Mouse (Mus musculus) layer of hippocampus, adult 18-20 months (tissue): ENCODE measurements around the gene Pla2g16. TPM values are rescaled to one million over a fixed set of nuclear protein-coding genes. Genes with fewer than 3 reads are reported as not detected.
A peak's percentile ranks its signal among the peaks of the same experiment; 100 is the strongest.

Experiments
- DNase-seq, 2 experiments: peaks; one replicate each; pipeline ENCODE4 v3.0.0; 2022; ENCODE audit warnings: low spot score in 2 of 2
- long read RNA-seq: library from polyadenylated mRNA; stranded (forward); transcript quantifications from one replicate; pipeline ENCODE4 v2.0.0, GENCODE M21; 2021
- total RNA-seq, 2 experiments: library from RNA; stranded (reverse); gene quantifications; 2 replicates each; pipeline ENCODE4 v1.2.3; 2021

The Pla2g16 gene
- 10 to 100 TPM; 42.3 to 44.4 TPM for total RNA-seq
- long read RNA-seq, transcript Pla2g16-201 (5 exons, 3,523 nt): major isoform, 9 of 18 reads
- long read RNA-seq, transcript Pla2g16-203 (5 exons, 1,901 nt): minor isoform, 5 of 18 reads
- long read RNA-seq, partial matches to known transcripts: 3 of 18 reads
- long read RNA-seq, other reads (novel, unspliced or antisense): 1 of 18 reads

GRCm38 (mm10) chr19:7557328-7557822 is at the start of gene Pla2g16:
Pla2g16 (plus strand) TSS chr19:7557459.
- peak; percentile 19 to 58 for DNase-seq

DNA sequence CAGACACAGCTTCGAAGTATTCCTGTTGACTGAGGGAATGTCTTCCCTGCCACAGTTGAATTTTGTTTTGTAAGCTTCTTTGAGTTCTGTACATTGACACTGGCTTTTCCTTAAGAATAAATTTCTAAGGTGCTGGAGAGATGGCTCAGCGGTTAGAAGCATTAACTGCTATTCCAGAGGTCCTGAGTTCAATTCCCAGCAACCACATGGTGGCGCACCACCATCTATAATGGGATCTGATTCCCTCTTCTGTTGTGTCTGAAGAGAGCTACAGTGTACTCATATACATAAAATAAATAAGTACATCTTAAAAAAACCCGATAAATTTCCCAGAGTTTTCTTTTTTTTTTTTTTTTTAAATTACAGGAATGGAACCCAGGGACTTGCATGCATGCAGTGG is 49.2 kb upstream of the Pla2g16 start:
- DNase-seq: no peak

DNA sequence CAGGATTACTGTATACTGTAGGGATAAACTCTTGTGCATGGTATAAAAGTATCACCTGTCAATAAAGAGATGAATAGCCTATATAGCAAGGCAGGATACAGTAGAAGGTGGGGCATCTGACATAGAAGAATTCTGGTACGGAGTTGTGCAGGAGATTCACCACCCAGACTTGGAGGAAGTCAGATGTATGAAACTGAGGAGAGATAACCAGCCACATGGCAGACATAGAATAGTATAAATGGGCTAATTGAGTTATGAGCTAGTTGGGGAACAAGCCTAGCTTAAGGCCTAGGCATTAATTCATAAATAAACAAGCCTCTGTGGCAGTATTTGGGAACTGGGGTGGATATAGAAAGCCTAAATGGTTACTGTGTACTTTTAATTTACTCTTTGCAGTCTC is 40.8 kb upstream of the Pla2g16 start:
- no peak for DNase-seq

DNA sequence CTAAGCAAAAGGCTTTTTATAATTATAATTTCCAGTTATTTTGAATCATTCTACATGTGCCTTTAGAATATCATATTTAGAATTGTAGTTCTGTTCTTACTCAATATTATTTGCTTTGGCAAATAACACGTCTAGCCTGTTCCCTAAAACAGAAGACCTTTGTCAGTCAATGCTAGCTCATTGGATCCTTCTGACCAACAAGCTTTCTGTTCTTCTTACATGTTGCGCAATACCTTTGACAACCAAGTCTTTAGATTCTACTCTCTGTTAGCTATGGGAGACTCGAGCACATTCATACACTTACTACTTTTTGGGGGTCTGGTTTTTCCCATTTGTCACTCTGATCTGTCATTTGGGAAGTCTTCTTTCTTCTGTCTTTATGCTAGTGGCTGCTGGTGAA is 35.6 kb upstream of the Pla2g16 start:
- no peak for DNase-seq

GRCm38 (mm10) chr19:7522856-7523255 is 34.4 kb upstream of the Pla2g16 start:
- DNase-seq: no peak

GRCm38 (mm10) chr19:7523292-7523691 is 34.0 kb upstream of the Pla2g16 start:
- no peak for DNase-seq

DNA sequence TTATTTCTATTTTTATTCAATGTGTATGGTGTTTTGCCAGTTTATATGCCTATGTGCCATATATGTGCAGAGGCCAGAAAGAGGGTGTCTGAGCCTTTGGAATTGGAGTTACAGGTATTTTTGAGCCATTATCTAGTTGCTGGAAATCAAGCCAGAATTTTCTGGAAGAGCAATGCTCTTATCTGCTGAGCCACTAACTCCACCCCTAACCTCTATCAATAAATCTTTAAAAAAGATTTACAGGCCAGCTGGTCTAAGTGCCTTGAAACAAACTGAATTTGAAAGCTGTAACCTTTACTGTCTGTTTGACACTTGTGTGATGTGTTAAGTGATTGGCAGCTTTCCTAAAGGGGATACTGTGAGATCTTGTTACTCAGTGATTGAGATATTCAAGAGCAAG is 33.5 kb upstream of the Pla2g16 start:
- no peak for DNase-seq

DNA sequence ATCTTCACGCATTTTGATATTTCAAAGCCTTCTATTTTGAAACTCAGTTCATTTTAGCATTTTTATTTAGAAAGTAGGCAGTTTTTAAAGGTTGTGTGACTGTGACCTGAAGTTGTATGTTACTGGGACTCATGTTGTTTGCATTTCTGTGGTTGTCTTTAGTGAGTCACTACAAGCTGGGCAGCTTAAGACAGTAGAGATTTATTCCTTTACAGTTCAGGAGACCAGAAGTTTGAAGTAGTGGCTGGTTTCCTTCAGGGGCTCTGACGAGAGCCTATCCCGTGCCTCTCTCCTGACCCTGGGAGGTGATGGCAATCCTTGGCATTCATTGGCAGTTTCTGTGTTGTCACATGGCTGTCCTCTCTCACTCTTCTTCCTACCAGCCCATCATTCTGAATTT is 32.4 kb upstream of the Pla2g16 start:
- no peak for DNase-seq

GRCm38 (mm10) chr19:7528639-7529428 is 28.4 kb upstream of the Pla2g16 start:
- peak; percentile 32 to 78 for DNase-seq

DNA sequence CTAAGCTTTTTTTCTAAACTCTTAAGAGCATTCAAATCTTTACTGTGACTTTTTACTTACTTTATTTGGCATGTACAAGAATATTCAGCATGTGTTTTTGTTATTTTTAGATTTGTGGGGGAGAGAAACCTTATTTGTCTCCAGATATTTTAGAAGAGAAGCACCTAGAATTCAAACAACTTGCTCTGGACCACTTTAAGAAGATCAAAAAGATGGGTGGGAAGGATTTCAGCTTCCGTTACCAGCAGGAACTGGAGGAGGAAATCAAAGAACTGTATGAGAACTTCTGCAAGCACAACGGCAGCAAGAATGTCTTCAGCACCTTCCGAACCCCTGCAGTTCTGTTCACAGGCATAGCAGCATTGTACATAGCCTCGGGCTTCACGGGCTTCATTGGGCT is 25.4 kb upstream of the Pla2g16 start:
- DNase-seq: no peak

- DNase-seq: no peak
Measured at GRCm38 (mm10) chr19:7533891-7534290, 23.4 kb upstream of the Pla2g16 start.

GRCm38 (mm10) chr19:7548924-7549323 is 8.3 kb upstream of the Pla2g16 start:
- no peak for DNase-seq

DNA sequence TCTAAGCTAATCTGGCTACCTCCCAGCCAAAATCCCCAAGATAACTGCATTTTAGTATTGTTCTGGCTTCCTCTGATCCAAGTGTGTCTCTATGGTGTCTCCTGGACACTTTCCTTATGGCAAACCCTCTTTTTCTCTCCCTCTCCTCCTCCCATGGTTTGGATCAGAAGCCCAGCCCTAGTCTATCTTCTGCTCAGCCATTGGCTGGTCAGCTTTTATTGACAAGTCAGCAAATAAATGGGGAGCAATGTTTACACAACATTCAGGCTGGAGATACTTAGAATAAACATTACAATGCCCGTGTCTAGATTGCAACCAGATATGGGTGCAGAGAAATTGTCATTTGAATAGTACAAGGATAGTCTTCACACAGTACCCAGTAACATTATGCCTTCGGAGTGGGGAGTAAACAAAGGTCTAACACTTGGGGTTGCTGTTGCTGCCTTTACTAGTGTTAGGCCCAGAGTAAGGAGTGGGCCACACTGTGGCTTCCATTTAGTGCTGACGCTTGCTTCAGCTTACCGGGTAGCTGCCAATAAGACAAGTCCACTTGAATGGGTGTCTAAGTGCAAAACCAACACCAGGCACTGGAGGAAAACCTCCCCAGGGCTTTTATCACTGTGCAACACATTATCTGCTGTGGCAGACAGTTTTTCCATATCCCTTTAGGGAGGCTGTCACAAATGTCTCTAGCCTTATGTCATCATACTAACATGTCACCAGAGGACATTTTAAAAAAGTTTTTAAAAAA is 5.5 kb upstream of the Pla2g16 start:
- no peak for DNase-seq

DNA sequence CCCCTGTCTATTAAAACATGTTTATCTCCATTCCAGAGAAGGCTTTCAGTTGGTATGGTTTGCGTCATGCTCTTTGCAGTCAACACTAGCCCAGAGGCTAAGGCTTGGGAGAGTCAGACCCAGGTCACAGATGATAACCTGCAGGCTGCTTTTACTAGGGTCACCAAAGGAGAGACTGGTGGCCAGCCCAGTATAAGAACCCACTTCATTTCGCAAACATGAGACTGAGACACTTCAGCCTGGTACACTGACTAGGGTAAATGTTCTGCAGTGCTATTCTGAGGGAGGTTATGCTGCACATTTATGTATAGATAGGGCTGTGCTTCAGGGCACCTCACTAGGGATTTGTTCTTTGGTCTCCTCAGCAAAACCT is 5.0 kb upstream of the Pla2g16 start:
- DNase-seq: no peak

DNA sequence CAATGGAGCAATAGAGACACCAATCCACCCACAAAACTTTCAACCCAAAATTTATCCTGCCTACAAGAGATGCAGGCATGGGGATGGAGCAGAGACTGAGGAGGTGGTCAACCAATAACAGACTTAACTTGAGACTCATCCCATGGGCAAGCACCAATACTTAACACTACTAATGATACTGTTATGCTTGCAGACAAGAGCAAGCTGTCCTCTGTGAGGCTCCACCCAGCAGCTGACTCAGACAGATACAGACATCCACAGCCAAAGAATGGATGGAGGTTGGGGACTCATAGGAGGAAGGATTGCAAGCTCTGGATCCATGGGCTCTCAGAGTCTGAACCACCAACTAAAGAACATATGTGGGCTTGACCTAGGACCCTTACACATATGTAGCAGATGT is 3.8 kb upstream of the Pla2g16 start:
- no peak for DNase-seq

GRCm38 (mm10) chr19:7554881-7555280 is 2.4 kb upstream of the Pla2g16 start:
- no peak for DNase-seq

GRCm38 (mm10) chr19:7556641-7557040 is 618 bp upstream of the Pla2g16 start:
- DNase-seq: no peak

- no peak for DNase-seq
Measured at GRCm38 (mm10) chr19:7557844-7558243, 585 bp downstream of the Pla2g16 start.

- no peak for DNase-seq
Measured at GRCm38 (mm10) chr19:7558675-7559074, 1.4 kb downstream of the Pla2g16 start.

GRCm38 (mm10) chr19:7559986-7560385 is 2.7 kb downstream of the Pla2g16 start:
- no peak for DNase-seq

DNA sequence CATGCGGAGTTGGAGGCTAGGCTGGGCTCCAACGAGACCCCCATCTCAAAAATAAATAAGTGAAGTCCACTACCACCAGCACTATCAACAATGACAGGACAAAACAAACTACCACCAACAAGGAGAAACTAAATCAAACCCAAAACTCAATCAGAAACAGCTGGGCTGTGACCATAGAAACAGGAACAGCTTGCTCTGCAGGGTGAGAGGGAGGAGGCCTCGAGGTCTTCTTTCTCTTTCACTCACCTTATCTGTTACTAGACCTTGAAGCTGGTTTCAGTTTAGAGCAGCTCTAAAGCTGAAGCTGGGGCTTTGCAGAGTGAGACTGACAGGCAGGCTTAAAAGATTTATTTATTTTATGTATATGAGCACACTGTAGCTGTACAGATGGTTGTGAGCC is 4.2 kb downstream of the Pla2g16 start:
- no peak for DNase-seq

DNA sequence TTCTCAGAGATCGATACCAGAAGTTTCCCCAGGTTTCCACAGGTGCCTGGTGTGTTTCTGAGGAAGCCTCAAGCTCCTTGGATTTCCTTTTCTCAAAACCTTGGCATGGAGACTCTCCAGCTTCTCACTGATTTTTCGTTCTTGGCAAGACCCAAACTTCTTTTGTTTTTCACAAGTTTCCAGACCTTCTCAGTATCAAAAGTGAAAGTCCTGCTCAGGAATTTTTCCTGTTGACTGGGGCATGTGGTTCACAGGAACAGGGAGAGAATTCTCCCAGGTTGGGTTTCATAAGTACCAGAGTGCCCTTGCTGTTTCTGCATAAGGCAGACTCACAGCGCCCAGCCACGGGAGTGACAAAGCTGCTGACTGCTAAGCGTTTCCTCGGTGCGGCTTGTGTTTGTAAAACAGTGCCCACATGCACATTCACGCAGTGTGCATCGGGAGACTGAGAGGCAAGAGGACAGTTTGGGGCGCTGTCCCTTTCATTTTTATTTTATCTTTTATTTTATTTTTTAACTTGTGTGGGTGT is 5.4 kb downstream of the Pla2g16 start:
- DNase-seq: no peak
